Mouse (Mus musculus) T-cell, adult 66 days (primary cell): ENCODE data around the gene Tm4sf19. TPM values are rescaled to one million over a fixed set of nuclear protein-coding genes. Genes with fewer than 3 reads are reported as not detected.

ENCODE experiments used
- total RNA-seq, 2 experiments: library from RNA; stranded (reverse); gene quantifications; 3 replicates in 1 of 2; 4 replicates in 1 of 2; pipeline ENCODE4 v1.2.4; 2023

Tm4sf19 gene
- not detected for total RNA-seq

GRCm38 (mm10) chr16:32400267-32400666 lies at the start of gene Tm4sf19:
Gene Tm4sf19 (plus strand): TSS chr16:32400506.

DNA sequence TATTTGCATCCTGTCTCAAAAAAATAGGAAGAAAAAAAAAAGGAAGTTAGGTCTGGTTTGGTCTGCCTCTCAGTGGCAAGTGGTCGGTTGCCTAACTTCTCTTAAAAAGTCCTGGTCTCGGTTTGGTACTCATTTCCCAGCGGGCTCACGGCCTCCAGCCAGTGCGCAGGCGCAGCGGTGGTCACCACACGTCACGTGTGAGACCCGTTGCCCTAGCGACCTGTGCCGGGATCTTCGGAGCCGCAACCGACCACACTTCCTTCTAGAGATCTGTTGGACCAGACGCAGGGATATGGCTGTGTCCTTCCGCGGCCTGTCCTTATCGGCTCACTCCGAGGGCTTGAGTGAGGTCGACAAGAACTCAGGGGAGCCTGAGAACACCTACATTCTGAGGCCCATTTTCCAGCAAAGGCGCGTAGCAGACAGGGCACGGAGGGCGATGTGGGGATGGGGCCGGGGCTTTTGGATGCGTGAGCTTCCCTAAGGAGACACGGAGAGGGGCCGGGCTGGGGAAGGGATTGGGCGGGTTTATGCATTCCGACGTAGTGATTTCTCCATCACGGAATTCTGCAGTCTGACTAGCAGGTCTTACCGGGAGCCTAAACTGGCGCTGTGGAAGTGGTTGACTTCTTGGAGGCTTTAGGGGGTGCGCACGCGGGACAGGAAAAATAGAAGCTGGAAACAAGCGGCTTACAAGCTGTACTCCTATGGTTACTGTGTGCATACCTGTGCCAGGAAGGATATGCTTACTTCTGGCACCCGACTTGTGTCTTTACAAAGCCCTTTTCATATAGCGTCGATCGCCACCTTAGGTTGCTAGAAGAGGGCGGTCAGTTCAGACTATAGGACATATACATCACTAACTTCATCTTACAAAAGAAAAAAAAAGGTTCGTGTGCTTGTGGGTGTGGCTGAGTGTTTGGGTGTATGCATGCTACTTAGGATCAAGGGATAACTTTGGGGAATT lies 19.5 kb downstream of the Tm4sf19 start, which contains the start of gene Tctex1d2:
Tctex1d2 (plus strand) TSS at position 186 of the 967 bp plus-strand sequence.

GRCm38 (mm10) chr16:32430474-32431046 lies 30.3 kb downstream of the Tm4sf19 start, which contains the start of gene Pcyt1a:
Gene Pcyt1a (plus strand): TSS chr16:32430921.

Other genes starting within 250 kb of the Tm4sf19 start
- 10 to 100 TPM; 85.5 to 97.1 TPM for gene Nrros, start 234.9 kb upstream of the Tm4sf19 start, total RNA-seq
- not detected for gene Bex6, start 220.7 kb upstream of the Tm4sf19 start, total RNA-seq
- gene Fbxo45, start 153.3 kb upstream of the Tm4sf19 start, total RNA-seq = 10 to 100 TPM in 1 of 2 experiments, 1 to 10 TPM in 1; 8.8 to 10.3 TPM
- gene Wdr53, start 153.3 kb upstream of the Tm4sf19 start, total RNA-seq = 10 to 100 TPM in 1 of 2 experiments, 1 to 10 TPM in 1; 9.4 to 14.4 TPM
- gene Smco1, start 129.0 kb upstream of the Tm4sf19 start, total RNA-seq = 1 to 10 TPM in 1 of 2 experiments, under 1 TPM in 1; 0.52 to 1.2 TPM
- 10 to 100 TPM; 19.8 to 27.4 TPM for gene Rnf168, start 123.0 kb upstream of the Tm4sf19 start, total RNA-seq
- gene Ubxn7, start 68.2 kb upstream of the Tm4sf19 start, total RNA-seq = 10 to 100 TPM; 69.3 to 78.3 TPM
- gene Tctex1d2, start 19.2 kb downstream of the Tm4sf19 start, total RNA-seq = 1 to 10 TPM in 1 of 2 experiments, not detected in 1; 1.4 TPM
- gene Pcyt1a, start 30.4 kb downstream of the Tm4sf19 start, total RNA-seq = 10 to 100 TPM; 14.3 to 19.1 TPM
- gene Slc51a, start 87.4 kb downstream of the Tm4sf19 start, total RNA-seq = not detected
- gene Zdhhc19, start 95.8 kb downstream of the Tm4sf19 start, total RNA-seq = not detected
- 10 to 100 TPM; 51.4 to 62.9 TPM for gene Tfrc, start 208.4 kb downstream of the Tm4sf19 start, total RNA-seq
- 10 to 100 TPM; 78.4 to 93.3 TPM for gene Tnk2, start 243.4 kb downstream of the Tm4sf19 start, total RNA-seq